ENCODE assay signal across 31 mouse cellular contexts in genomic region chr11:86209123-86209522, GRCm38 (mm10).
"Had no signal": no experiment of that assay in that cellular context is flagged by ENCODE, and none has a peak within 500 bp of the region (broad histone marks: within the 10 kb centered on the region; RNA-seq: fewer than 3 reads in every experiment).

No protein-coding gene starts in this region.

- H3K27me3 ChIP-seq: heart, embryonic 12.5 days; heart, embryonic 13.5 days; heart, embryonic 15.5 days; hindbrain, embryonic 12.5 days; hindbrain, embryonic 13.5 days; hindbrain, embryonic 15.5 days; intestine, embryonic 15.5 days; kidney, embryonic 15.5 days had no signal

- H3K4me3 ChIP-seq: heart, embryonic 10.5 days; heart, embryonic 12.5 days; heart, embryonic 13.5 days; heart, embryonic 15.5 days; hindbrain, embryonic 10.5 days; hindbrain, embryonic 12.5 days; hindbrain, embryonic 13.5 days; hindbrain, embryonic 15.5 days; intestine, embryonic 15.5 days; kidney, embryonic 15.5 days; layer of hippocampus, adult 2 months; left cerebral cortex, adult 2 months had no signal

- H3K4me1 ChIP-seq: heart, embryonic 10.5 days; heart, embryonic 12.5 days; heart, embryonic 13.5 days; heart, embryonic 15.5 days; hindbrain, embryonic 10.5 days; hindbrain, embryonic 12.5 days; hindbrain, embryonic 13.5 days; hindbrain, embryonic 15.5 days; intestine, embryonic 15.5 days; kidney, embryonic 15.5 days had no signal

- H3K9me3 ChIP-seq: heart, embryonic 10.5 days; heart, embryonic 12.5 days; heart, embryonic 13.5 days; heart, embryonic 15.5 days; hindbrain, embryonic 15.5 days; intestine, embryonic 15.5 days had no signal

- DNase-seq: heart, postnatal 10 days; heart, postnatal 14 days; heart, postnatal 36 days; heart, postnatal 4 days; kidney, adult 11 months; kidney, adult 18-20 months; kidney, adult 2 months; kidney, adult 8-10 months; kidney, adult 9 months; kidney, postnatal 10 days; kidney, postnatal 14 days; kidney, postnatal 25 days; kidney, postnatal 36 days; kidney, postnatal 4 days; layer of hippocampus, adult 9-11 months; layer of hippocampus, postnatal 36 days had no signal

- H3K9ac ChIP-seq: heart, embryonic 12.5 days; heart, embryonic 13.5 days; heart, embryonic 15.5 days; hindbrain, embryonic 12.5 days; hindbrain, embryonic 13.5 days; hindbrain, embryonic 14.5 days; hindbrain, embryonic 15.5 days; intestine, embryonic 15.5 days; kidney, embryonic 15.5 days had no signal

- H3K27ac ChIP-seq: heart, embryonic 10.5 days; heart, embryonic 13.5 days; heart, embryonic 15.5 days; hindbrain, embryonic 10.5 days; hindbrain, embryonic 12.5 days; hindbrain, embryonic 13.5 days; hindbrain, embryonic 14.5 days; hindbrain, embryonic 15.5 days; hindbrain, postnatal 0 days; intestine, embryonic 15.5 days; kidney, embryonic 15.5 days; kidney, postnatal 0 days; layer of hippocampus, adult 2 months; left cerebral cortex, adult 2 months had no signal
